Mouse (Mus musculus) heart, adult 11 months (tissue): ENCODE results near the gene Plekhd1.

Source experiments
- DNase-seq: peaks from one replicate; pipeline ENCODE4 v3.0.0; 2022

The Plekhd1 gene

GRCm38 (mm10) chr12:80692269-80692972, at the start of gene Plekhd1:
TSS of gene Plekhd1 (plus strand) at chr12:80692591.
- peak; percentile 91 for DNase-seq

GRCm38 (mm10) chr12:80642725-80643692, 49.4 kb upstream of the Plekhd1 start:
- DNase-seq = peak; percentile 90

DNA sequence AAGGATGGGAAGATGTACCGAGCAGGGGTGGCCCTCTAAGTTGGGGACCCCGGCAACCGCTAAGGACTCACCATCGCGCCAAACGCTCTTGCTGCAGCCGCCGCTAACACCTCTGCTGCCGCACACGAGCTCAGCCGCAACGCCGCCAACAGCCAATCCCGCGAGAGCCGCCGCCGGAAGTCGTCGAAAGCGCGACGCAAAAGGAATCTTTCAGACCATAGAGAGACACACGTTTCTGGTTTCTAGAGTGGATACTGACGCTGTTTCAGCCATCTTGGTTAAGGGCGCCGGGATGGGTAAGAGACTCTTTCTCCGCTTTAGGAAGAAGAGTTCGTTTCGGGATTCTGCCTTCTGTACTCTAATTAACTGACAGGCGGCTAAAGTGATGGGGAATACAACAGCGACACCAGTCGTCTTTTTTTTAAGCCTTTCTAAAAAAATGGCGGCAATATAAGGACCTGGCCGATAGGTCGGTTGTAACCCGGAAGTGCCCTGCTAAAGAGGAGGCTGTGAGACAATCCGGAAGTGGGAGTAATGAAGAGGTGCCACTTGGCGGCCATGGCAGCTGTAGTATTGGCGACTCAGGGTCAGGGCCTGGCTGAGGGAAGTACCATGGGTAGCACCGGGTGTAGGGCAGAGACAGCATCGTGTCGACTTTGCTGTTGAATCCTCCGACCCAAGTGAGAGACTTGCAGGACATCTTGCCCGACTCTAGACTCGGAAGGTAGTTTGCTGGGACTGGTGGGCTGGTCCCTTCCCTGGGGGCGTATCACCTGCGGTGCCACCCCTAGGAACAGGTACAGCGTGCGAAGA, 48.5 kb upstream of the Plekhd1 start, which contains the start of the genes Slc39a9 and Erh:
Slc39a9 (plus strand) TSS at position 191 of the 813 bp plus-strand sequence.
Erh (minus strand) TSS at position 649 of the 813 bp plus-strand sequence.
- DNase-seq = peak; percentile 99

- DNase-seq = no peak
Measured at GRCm38 (mm10) chr12:80644506-80644868, 47.9 kb upstream of the Plekhd1 start.

DNA sequence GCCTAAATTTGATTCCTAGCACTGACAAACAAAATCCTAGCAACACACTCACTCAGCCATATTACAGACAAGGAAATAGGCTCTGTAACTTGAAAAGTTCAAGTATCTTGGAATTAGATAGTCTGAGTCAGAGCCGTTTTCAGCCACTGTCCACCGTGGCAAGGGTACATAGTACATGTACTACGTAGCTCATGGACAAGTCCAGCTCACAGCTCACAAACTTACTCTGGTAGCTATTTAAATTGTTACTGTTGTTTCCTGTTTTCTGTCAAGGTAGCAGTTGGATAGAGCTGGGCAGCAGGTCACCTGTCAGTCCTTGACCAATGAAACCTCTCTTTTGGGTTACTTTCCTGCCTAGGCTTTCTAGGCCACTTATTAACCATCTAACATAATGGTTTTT, 46.0 kb upstream of the Plekhd1 start:
- peak; percentile 77 for DNase-seq

GRCm38 (mm10) chr12:80653951-80654658, 38.3 kb upstream of the Plekhd1 start:
- DNase-seq = peak; percentile 96

DNA sequence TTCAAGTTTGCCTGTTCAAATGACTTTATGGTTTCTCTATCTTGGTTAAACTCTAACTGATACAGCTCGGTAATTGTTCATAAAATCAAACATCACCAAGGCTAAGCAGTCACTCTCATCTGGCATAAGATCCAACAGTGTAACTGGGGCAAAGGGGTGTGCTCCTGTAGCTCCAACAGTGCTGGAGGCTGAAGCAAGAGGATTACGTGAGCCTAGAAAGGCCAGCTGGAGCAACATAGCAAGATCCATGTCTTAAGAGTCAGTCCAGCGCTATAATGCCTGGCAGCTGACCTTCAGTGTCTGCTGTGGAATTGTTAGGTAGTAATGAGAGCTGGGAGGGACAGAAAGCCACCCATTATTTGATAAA, 37.7 kb upstream of the Plekhd1 start:
- DNase-seq = peak; percentile 90

GRCm38 (mm10) chr12:80658661-80659060, 33.7 kb upstream of the Plekhd1 start:
- peak; percentile 81 for DNase-seq

DNA sequence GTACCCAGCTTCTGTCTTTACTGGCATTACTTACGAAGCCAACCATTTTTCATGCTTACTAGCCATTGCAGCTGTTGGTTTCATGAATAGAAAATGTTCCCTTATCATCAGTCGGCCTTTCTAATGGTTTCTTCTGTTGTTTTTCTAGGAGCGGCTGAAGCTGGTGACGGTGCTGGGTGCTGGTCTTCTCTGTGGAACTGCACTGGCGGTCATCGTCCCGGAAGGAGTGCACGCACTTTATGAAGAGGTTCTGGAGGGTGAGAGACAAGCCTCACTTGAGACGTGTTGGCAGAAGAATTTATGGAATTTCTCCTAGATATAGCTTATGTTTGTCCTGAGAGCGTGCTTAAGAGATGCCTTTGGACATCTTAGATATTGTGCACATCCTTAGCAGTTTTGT, 30.1 kb upstream of the Plekhd1 start:
- peak; percentile 80 for DNase-seq

- peak; percentile 28 for DNase-seq
Measured at GRCm38 (mm10) chr12:80663935-80664334, 28.5 kb upstream of the Plekhd1 start.

DNA sequence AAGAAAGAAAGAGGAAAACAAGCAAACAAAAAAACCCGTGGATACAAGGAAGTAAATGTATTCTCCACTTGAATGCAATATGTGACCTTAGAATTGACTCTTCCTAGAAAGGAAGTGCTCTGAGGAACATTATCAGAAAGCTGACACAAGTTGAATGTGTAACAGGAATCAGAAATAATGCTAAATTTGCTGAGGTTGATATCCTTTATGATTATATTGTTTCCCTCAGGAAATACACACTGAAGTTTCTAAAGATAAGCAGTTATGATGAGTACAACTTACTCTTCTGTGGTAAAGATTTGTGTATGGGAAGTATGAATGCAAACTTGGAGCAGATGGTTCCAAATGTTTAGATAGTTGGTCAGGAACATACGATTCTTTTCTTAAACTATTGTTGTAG, 24.0 kb upstream of the Plekhd1 start:
- no peak for DNase-seq

DNA sequence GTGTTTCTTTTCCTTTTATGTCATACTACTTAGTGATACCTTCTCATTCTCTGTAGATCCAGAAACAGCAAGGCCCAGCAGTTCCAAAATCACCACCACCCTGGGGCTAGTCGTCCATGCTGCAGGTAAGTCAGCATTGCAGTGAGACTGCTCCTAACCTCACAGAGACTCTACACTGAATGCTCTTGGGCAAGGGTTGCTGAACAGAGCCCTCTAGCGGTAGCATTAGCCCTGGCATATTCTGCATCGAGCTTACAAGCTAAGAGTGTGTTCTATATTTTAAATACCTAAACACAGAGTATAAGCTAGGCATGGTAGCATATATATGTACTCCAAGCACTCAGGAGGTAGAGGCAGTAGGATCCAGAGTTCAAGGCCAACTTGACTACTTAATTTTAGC, 19.2 kb upstream of the Plekhd1 start:
- DNase-seq = no peak

- DNase-seq = no peak
Measured at GRCm38 (mm10) chr12:80681340-80681739, 11.1 kb upstream of the Plekhd1 start.

DNA sequence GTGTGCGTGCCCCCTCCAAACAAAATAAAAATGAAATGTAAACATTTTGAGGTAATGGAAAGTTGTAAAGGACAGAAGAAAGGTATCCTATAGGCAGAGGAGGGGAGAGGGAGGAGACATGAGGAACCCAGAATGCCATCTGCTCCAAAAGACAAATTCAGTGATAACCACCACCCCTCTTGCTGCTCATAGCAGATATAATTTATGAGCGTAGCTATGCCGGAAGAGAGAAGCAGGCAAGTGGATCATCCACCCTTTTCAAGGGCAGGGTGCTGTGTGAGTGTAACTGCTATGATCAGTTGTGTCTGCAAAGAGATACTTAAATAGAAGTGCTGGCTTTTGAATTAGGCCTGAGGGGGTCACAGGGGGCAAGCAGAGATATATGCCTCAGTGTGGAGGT, 8.8 kb upstream of the Plekhd1 start:
- DNase-seq = no peak

GRCm38 (mm10) chr12:80684316-80684715, 8.1 kb upstream of the Plekhd1 start:
- DNase-seq = no peak

GRCm38 (mm10) chr12:80687788-80688211, 4.6 kb upstream of the Plekhd1 start:
- DNase-seq = peak; percentile 92

GRCm38 (mm10) chr12:80689696-80690095, 2.7 kb upstream of the Plekhd1 start:
- DNase-seq = no peak

DNA sequence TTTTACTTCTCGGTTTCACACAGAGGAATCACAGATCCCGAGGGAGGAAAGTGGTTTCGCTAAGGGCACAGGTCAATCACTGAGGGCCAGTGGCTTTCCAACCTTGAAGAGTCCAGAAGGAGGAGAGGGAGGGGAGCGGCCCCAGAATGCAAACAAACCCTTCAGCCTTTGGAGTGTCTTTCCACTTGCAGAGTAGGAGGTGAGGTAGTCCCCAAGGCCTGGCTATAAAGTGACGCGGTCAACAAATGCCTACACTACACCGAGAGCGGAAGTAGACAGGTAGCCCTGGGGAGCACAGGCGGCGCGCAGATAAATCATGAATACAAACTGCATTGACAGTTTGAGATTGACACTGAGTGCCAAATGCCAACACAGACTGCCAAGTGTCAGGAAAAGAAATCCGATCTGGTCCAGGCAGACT, 710 bp upstream of the Plekhd1 start:
- DNase-seq = no peak

DNA sequence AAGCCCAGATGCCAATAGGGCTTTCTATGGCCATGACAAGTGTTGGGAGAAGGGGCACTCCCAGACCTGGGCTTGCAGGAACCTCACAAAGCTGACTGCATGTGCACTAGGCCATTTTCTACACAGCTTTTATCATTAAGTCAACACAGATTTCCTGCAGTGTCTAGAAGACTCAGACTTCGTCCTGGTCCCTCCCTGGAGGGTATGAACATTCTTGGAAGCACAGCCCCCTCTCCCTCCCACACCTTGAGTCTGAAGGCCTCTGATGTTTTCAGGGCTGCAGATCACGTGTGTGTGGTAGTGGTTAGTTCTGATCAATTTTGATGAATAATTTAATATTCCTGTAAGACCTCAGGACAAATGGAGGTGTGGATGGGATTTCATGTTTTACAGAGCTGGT, 1.3 kb downstream of the Plekhd1 start:
- DNase-seq = no peak

DNA sequence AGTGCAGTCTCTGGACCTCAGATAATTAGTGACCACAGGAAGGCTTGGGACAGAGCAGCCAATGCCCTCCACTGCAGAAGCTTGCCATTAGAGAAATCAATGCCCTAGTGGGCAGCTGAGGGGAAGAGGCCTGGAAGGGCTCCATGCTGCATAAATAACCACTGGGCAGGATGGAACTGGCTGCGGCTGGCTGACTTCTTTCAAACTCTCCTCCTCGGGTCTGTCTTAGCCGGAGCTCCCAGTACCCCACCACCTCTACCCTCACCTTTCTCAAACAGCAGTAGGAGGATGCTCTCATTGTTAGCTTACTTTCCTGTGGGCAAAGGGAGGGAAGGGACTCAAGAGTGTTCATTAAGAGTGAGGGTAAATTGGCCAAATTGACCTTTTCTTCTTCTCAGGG, 2.6 kb downstream of the Plekhd1 start:
- DNase-seq = no peak

GRCm38 (mm10) chr12:80698526-80699143, 6.2 kb downstream of the Plekhd1 start:
- no peak for DNase-seq

- DNase-seq = no peak
Measured at GRCm38 (mm10) chr12:80699144-80699531, 6.7 kb downstream of the Plekhd1 start.
